Mouse (Mus musculus) heart, postnatal 0 days (tissue): ENCODE results near the gene Ets2.

Source experiments
- CTCF ChIP-seq: IDR thresholded peaks from 2 replicates; pipeline ENCODE4 v1.5.1; 2016; ENCODE audit warnings: antibody characterized with exemption, control low read depth, low read depth
- EP300 ChIP-seq: IDR thresholded peaks from 2 replicates; pipeline ENCODE4 v1.6.1; 2016; ENCODE audit warnings: antibody characterized with exemption, low read depth

GRCm38 (mm10) chr16:95702562-95703545 lies 979 bp downstream of the Ets2 start:
- TF ChIP-seq CTCF: no peak
- TF ChIP-seq EP300: no peak
